Mouse (Mus musculus): Measurements from ENCODE around the gene Psmb5. TPM values are rescaled to one million over a fixed set of nuclear protein-coding genes. Genes with fewer than 3 reads are reported as not detected.
A peak's percentile ranks its signal among the peaks of the same experiment; 100 is the strongest.

Psmb5 gene
- polyA plus RNA-seq, 1 experiment from 2014 or later: 446 TPM

DNA sequence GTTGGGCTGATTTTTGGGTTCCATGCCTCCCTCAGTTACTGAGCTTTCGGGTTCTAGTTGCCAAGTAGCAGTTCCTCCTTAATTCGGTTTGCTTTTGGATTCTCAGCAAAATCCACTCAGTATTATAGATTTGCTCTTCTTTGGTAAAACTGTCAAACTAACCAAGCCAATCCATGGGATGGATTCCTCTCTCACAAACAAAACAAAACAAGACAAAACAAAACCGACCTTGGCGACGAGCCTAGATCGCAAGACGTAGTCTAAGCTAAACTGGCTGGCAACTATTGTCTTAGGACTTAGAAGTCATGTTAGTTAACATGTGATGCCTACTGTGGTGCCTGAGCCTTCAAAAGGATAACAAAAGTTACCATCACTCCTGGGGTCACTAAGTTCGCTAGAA, 14.1 kb downstream of the Psmb5 start:
- peak overlapping the region; percentile 64 for H3K4me2 ChIP-seq
- no peak overlapping the region for H3K9ac ChIP-seq
- H3K27me3 ChIP-seq: no peaks in the 10 kb centered on the region
- no peaks in the 10 kb centered on the region for H3K9me3 ChIP-seq
- peaks cover 26% of the 10 kb centered on the region for H3K4me1 ChIP-seq (replicated peaks)
- H3K4me3 ChIP-seq: peak overlapping the region; percentile 63
- no peaks in the 10 kb centered on the region for H3K36me3 ChIP-seq
- ATAC-seq (ENCODE audit: low FRiP score, low read depth): no peak
- 77% methylated on average over 8 of the region's 8 CpGs for WGBS
- peak overlapping the region; percentile 97 for H3K27ac ChIP-seq (replicated peaks)

DNA sequence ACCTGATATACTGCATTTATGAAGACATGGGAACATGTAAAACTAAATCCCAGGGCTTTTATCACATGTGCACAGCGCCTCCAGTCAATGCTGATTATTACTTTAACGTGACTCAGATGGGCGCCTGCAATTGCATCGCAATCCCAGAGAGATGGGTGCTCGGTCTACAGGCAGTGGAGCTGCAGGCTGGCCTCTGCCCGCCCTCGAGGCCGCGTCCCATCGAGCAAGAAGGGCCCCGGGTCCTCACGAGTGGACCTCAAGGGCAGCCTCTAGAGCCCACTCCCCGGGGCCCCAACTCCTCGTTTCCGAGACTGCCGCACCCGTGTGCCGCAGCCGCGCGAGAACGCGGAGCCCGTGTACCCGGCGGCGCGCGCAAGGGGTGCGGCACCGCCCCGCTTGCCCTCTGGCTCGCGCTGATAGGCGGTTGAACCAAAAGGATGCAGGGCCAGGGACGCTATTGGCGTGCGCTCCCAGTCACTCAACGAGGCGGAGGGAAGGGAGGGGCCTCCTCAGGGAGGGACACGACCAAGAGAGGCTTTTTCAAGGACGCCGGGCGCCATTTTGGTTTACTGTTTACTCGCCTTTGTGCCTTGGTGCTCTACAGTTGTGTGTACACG, 14.7 kb downstream of the Psmb5 start:
- ATAC-seq (ENCODE audit: low FRiP score, low read depth): peak; percentile 99
- Histone ChIP-seq H3K36me3 (no peaks in the 10 kb centered on the region), H3K27me3 (no peaks in the 10 kb centered on the region), H3K4me1 (replicated peaks) (peaks cover 26% of the 10 kb centered on the region), H3K4me2 (peak overlapping the region; percentile 64), H3K27ac (replicated peaks) (peak overlapping the region; percentile 97), H3K9ac (peak overlapping the region; percentile 73), H3K4me3 (peak overlapping the region; percentile 63), H3K9me3 (no peaks in the 10 kb centered on the region)
- WGBS: under 1% methylated on average over 46 of the region's 46 CpGs

DNA sequence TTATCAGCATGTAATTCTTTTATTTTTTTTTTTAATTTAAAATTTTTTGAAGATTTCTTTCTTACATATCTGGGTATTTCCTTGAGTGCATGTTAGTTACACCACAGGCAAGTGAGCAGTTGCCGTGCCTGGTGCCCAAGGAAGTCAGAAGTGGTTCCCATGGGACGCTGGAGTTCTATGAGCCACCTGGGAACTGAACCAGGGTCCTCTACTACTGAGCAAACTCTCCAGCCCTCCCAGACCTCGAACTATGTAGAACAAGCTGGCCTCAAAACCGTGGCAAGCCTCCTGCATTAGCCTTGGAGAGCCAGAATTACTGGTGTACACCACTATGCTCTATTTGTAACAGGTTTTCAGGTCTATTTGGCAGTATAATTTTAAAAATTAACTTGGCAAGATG, 15.2 kb downstream of the Psmb5 start:
- peak; percentile 33 for ATAC-seq (ENCODE audit: low FRiP score, low read depth)
- 29% methylated on average over 4 of the region's 4 CpGs for WGBS
- peaks cover 26% of the 10 kb centered on the region for H3K4me1 ChIP-seq (replicated peaks)
- no peaks in the 10 kb centered on the region for H3K36me3 ChIP-seq
- no peaks in the 10 kb centered on the region for H3K9me3 ChIP-seq
- H3K27ac ChIP-seq (replicated peaks): peak overlapping the region; percentile 97
- H3K9ac ChIP-seq: peak overlapping the region; percentile 73
- peak overlapping the region; percentile 64 for H3K4me2 ChIP-seq
- H3K4me3 ChIP-seq: peak overlapping the region; percentile 63
- no peaks in the 10 kb centered on the region for H3K27me3 ChIP-seq

DNA sequence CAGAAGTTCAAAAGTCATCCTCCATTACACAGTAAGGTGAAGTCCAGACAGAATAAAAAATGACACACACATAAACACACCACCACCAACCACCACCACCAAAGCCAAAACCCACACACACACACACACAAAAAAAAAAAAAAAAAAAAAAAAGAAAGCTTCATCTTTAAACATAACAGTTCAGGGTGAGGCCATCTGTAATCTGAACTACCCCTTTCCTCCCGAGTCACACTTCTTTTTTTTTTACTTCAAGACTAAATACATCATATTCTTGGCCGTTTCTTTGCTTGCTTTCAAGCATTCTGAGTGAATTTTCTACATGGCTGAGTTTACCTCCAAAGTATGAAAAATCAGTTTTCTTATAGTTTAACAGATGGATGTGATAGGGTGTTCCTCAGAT, 16.2 kb downstream of the Psmb5 start:
- Histone ChIP-seq H3K9ac (no peak overlapping the region), H3K27ac (replicated peaks) (no peak overlapping the region)
- WGBS: 69% methylated on average over 2 of the region's 2 CpGs

DNA sequence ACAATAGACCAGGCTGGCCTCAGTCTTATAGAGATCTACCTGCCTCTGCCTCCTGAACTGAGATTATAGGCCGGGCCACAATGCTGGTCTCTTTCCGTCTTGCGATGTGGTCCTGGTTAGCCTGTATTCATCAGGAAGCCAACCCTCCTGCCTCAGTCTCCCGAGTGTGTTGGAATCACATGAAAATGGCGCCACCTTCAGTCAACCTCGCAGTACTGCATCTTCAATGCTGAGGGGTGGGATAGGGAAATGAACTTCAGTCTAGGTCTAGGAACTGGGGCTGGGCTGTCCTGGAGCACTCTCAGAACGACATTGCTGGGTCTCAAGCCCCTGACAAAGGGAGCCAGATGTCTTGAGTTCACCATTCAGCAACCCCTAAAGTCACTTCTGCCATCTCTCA, 20.7 kb downstream of the Psmb5 start:
- no peaks in the 10 kb centered on the region for H3K9me3 ChIP-seq
- peaks cover 5% of the 10 kb centered on the region for H3K4me1 ChIP-seq (replicated peaks)
- no peak overlapping the region for H3K27ac ChIP-seq (replicated peaks)
- 78% methylated on average over 7 of the region's 7 CpGs for WGBS
- no peak overlapping the region for H3K9ac ChIP-seq
- no peak overlapping the region for H3K4me2 ChIP-seq
- no peak for ATAC-seq (ENCODE audit: low FRiP score, low read depth)
- no peaks in the 10 kb centered on the region for H3K36me3 ChIP-seq
- no peaks in the 10 kb centered on the region for H3K27me3 ChIP-seq
- H3K4me3 ChIP-seq: no peak overlapping the region

More for the DNA sequence above, 16.2 kb downstream of the Psmb5 start:
- no peak overlapping the region for H3K4me3 ChIP-seq
- no peaks in the 10 kb centered on the region for H3K9me3 ChIP-seq
- ATAC-seq (ENCODE audit: low FRiP score, low read depth): no peak
- H3K4me1 ChIP-seq (replicated peaks): peaks cover 26% of the 10 kb centered on the region
- H3K27me3 ChIP-seq: no peaks in the 10 kb centered on the region
- no peak overlapping the region for H3K4me2 ChIP-seq
- H3K36me3 ChIP-seq: no peaks in the 10 kb centered on the region

DNA sequence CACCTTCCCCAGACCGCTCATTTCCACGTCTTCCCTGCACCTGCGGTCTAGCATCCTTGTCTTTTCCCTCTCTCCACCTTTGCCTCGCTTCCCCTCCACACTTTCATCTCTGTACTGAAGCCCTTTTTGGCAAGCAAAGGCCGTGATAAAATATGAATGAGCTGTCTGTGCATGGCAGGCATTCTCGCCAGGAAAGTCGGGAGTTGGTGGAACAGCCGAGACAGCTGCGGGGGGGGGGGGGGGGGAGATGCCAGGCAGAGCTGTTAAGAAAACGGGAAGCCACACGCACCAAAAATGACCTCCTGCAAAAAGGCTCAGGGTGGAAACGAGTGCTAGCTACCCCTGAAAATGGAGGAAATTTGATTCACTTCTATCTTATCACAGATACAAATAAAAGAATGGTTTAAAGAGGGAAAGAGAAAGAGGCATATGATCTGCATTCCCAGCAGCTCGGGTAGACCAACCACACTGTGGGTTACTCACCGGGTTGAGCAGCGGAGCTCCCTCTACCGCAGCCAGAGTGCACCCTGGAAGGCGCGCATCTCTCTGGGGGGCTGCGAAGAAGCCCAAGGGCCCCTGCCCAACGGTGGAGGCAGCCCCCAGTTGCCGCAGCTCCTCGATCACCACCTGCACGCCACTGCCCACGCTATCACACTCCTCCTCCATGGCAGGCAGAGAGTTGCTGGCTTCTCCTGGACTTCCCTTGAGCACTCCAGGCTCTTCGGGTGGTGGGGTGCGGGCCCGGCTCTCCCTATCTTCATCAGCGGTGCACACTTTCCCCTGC, 23.0 kb downstream of the Psmb5 start:
- peaks cover 4% of the 10 kb centered on the region; the same call in 1 of the 2 replicates for H3K4me1 ChIP-seq (replicated peaks)
- 73% methylated on average over 27 of the region's 28 CpGs for WGBS
- H3K27me3 ChIP-seq: no peaks in the 10 kb centered on the region
- no peak overlapping the region for H3K4me2 ChIP-seq
- H3K9ac ChIP-seq: no peak overlapping the region
- no peaks in the 10 kb centered on the region for H3K36me3 ChIP-seq
- ATAC-seq (ENCODE audit: low FRiP score, low read depth): no peak
- H3K27ac ChIP-seq (replicated peaks): no peak overlapping the region
- no peaks in the 10 kb centered on the region for H3K9me3 ChIP-seq
- H3K4me3 ChIP-seq: no peak overlapping the region

DNA sequence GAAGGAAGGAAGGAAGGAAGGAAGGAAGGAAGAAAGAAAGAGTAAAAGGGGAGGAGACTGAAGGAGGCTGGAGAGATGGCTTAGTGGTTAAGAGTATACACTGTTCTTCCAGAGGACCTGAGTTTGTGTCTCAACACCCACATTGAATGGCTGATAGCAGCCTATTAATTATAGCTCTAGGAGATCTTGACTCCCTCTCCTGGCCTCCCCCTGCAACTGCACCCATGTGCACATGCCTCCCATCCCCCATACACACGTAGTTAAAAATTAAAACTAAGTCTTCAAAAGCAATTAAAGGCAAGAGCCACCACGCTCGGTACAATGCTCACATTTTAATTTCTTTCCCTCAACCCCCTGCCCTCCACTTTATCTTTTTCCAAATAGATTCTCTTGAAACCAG, 23.8 kb downstream of the Psmb5 start:
- H3K4me1 ChIP-seq (replicated peaks): peaks cover 4% of the 10 kb centered on the region; the same call in 1 of the 2 replicates
- no peak for ATAC-seq (ENCODE audit: low FRiP score, low read depth)
- no peak overlapping the region for H3K9ac ChIP-seq
- H3K4me2 ChIP-seq: no peak overlapping the region
- H3K36me3 ChIP-seq: no peaks in the 10 kb centered on the region
- H3K27ac ChIP-seq (replicated peaks): no peak overlapping the region
- H3K27me3 ChIP-seq: no peaks in the 10 kb centered on the region
- 90% methylated on average over 3 of the region's 3 CpGs for WGBS
- H3K9me3 ChIP-seq: no peaks in the 10 kb centered on the region
- H3K4me3 ChIP-seq: no peak overlapping the region

DNA sequence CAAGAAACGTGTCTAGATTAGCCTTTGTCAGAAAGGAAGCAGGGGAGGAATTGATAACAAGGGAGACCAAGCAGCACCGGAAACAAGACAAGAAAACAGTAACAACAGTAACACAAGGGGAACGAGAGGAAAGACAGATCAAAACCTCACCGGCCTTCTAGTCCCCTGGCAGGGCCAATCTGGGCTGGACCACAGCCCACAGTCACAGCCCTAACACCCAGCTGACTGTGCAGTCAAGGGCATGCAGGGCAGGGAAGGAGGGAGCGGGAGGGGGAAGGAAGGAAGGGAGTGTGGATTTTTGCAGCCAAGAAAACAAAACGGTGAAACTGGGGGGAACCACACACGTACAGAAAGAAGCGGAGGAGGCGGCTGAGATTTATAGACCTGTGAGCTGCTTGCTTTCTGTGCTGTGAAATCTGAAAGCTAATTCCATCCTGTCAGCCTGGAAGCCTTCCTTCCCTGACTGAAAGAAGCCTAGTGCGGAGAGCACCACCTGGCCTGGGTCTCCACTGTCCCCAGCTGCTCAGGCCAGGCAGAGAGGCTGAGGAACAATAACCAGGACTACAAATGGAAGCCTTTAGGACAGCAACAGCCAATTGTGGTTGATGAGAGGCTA, 25.4 kb downstream of the Psmb5 start:
- no peak overlapping the region for H3K4me2 ChIP-seq
- peak overlapping the region; percentile 49 for H3K27ac ChIP-seq (replicated peaks)
- H3K4me1 ChIP-seq (replicated peaks): peaks cover 4% of the 10 kb centered on the region; the same call in 1 of the 2 replicates
- 65% methylated on average over 10 of the region's 10 CpGs for WGBS
- H3K9me3 ChIP-seq: no peaks in the 10 kb centered on the region
- ATAC-seq (ENCODE audit: low FRiP score, low read depth): 0 out of 2 replicates have a peak, but pooled peaks have one; percentile 37
- no peak overlapping the region for H3K9ac ChIP-seq
- H3K36me3 ChIP-seq: no peaks in the 10 kb centered on the region
- H3K4me3 ChIP-seq: no peak overlapping the region
- no peaks in the 10 kb centered on the region for H3K27me3 ChIP-seq

DNA sequence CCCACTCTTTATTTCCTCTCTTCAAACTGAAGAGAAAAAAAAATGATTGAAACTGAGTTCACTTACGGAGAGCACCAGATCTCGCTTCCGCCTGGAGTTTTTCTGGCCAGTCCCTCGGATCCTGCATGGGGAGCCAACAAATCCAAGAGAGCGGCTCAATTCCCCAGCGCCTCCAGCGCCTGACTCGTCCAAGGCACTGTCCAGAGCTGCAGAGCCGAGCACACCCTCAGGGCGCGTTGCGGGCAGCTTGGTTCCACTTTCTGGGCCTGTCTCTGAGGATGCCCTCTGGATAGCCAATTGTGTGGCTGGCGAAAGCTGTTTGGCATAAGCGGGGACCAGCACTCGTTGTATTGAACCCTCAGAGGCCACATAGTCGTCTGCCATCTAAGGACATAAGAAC, 26.8 kb downstream of the Psmb5 start:
- Histone ChIP-seq H3K4me1 (replicated peaks) (peaks cover 4% of the 10 kb centered on the region; the same call in 1 of the 2 replicates), H3K9ac (no peak overlapping the region), H3K27ac (replicated peaks) (no peak overlapping the region), H3K9me3 (no peaks in the 10 kb centered on the region), H3K36me3 (no peaks in the 10 kb centered on the region), H3K27me3 (no peaks in the 10 kb centered on the region), H3K4me2 (no peak overlapping the region), H3K4me3 (no peak overlapping the region)
- 91% methylated on average over 16 of the region's 16 CpGs for WGBS
- ATAC-seq (ENCODE audit: low FRiP score, low read depth): no peak

DNA sequence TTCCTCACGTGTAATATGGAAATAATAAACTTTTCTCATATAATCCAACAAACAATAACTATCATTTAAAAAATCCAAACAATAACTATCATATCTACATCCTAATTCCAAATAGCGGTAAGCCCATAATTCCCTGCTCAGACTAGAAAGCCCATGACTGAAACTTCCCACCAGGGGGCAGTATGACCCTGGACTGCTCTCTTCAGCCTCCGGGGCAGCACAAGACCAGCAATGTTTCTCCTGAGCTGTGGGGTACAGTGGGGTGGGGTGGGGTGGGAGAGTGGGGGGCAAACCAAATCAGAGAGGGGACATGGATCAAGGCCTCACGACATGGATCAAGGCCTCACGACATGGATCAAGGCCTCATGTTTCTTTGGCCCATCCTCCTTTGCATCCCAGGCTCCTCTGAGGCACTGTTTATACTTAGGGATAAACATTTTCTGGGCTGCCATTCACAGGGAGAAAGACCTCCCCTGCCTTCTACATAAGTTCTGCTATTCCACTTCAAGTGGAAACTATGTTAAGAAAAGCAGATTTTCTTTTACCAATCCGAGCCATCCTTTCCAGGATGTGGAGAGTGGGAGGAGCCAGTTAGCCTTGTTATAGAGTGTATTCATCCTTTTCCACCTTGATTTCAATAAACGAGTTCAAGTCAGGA, 34.0 kb downstream of the Psmb5 start:
- no peak overlapping the region for H3K27ac ChIP-seq (replicated peaks)
- 41% methylated on average over 7 of the region's 7 CpGs for WGBS
- no peak; the same call in 1 of the 2 replicates for ATAC-seq (ENCODE audit: low FRiP score, low read depth)

DNA sequence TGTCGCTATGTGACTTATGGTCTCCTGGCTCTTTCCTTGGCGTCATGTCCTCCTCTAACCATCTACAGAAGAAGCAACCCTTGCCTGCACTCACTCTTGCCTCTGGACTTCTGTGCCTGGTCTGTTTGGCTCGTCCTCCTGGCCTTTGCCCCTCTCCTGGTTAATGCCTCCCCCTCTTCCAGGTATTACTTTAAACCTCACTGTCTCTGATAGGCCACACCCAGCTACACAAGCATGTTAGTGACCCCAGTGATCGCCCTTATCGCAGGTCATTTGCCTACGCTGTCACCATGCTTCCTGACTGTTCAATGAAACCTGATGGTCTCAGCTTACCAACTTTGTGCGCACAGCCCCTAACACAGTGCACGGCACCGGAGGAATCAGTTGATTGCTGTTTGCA, 35.3 kb downstream of the Psmb5 start:
- peaks cover 10% of the 10 kb centered on the region for H3K4me1 ChIP-seq (replicated peaks)
- H3K9ac ChIP-seq: no peak overlapping the region
- peaks cover 5% of the 10 kb centered on the region; the same call in 1 of the 2 replicates for H3K27me3 ChIP-seq
- WGBS: 95% methylated on average over 9 of the region's 9 CpGs
- H3K9me3 ChIP-seq: no peaks in the 10 kb centered on the region
- H3K4me3 ChIP-seq: no peak overlapping the region
- no peak for ATAC-seq (ENCODE audit: low FRiP score, low read depth)
- 0 out of 2 replicates have a peak, but pooled peaks cover 8% of the 10 kb centered on the region for H3K36me3 ChIP-seq
- no peak overlapping the region for H3K4me2 ChIP-seq
- H3K27ac ChIP-seq (replicated peaks): no peak overlapping the region

More for the DNA sequence above, 34.0 kb downstream of the Psmb5 start:
- Histone ChIP-seq H3K9me3 (no peaks in the 10 kb centered on the region), H3K27me3 (peaks cover 5% of the 10 kb centered on the region; the same call in 1 of the 2 replicates), H3K4me1 (replicated peaks) (no peaks in the 10 kb centered on the region), H3K4me2 (no peak overlapping the region), H3K36me3 (0 out of 2 replicates have a peak, but pooled peaks cover 8% of the 10 kb centered on the region), H3K9ac (no peak overlapping the region), H3K4me3 (no peak overlapping the region)
